Mouse (Mus musculus) hindbrain, postnatal 0 days (tissue): ENCODE measurements around the gene Vav2. TPM values are rescaled to one million over a fixed set of nuclear protein-coding genes. Genes with fewer than 3 reads are reported as not detected.

Source experiments
- ATAC-seq: fragments of 200-750 bp; cut with Nextera tagmentation; 2 replicates; pipeline ENCODE4 v1.8.0; 2017; ENCODE audit warnings: mild to moderate bottlenecking, moderate TSS enrichment, moderate library complexity
- DNase-seq: peaks from one replicate; pipeline ENCODE4 v3.0.0-alpha.2; 2015; ENCODE audit warnings: low spot score
- H3K27ac ChIP-seq: fragments of 300-500 bp; sonication (generic); 2 replicates; pipeline ENCODE4 v1.5.1; 2014; ENCODE audit warnings: mild to moderate bottlenecking
- H3K27me3 ChIP-seq: fragments of 300-500 bp; sonication (generic); 2 replicates; pipeline ENCODE4 v1.6.1; 2014; ENCODE audit warnings: low read length, mixed read lengths; ENCODE audit not compliant: insufficient read depth
- H3K36me3 ChIP-seq: fragments of 300-500 bp; sonication (generic); 2 replicates; pipeline ENCODE4 v1.6.1; 2014; ENCODE audit warnings: low read length, mixed read lengths; ENCODE audit not compliant: insufficient read depth
- H3K4me1 ChIP-seq: fragments of 300-500 bp; sonication (generic); 2 replicates; pipeline ENCODE4 v1.6.1; 2014; ENCODE audit warnings: antibody characterized with exemption, low read length, mixed read lengths; ENCODE audit not compliant: insufficient read depth
- H3K4me2 ChIP-seq: fragments of 300-500 bp; sonication (generic); 2 replicates; pipeline ENCODE4 v1.6.1; 2014; ENCODE audit warnings: low read depth, mild to moderate bottlenecking, low read length, moderate library complexity, mixed read lengths
- H3K4me3 ChIP-seq: fragments of 300-500 bp; sonication (generic); 2 replicates; pipeline ENCODE4 v1.5.1; 2014; ENCODE audit warnings: low read length
- H3K9ac ChIP-seq: fragments of 300-500 bp; sonication (generic); replicated peaks from 2 replicates; pipeline ENCODE4 v1.6.1; 2014; ENCODE audit warnings: mild to moderate bottlenecking, low read length, moderate library complexity, mixed read lengths
- H3K9me3 ChIP-seq: fragments of 300-500 bp; sonication (generic); 2 replicates; pipeline ENCODE4 v1.6.1; 2016; ENCODE audit warnings: low read length, mixed read lengths
- CTCF ChIP-seq: IDR thresholded peaks from 2 replicates; pipeline ENCODE4 v1.5.1; 2016; ENCODE audit warnings: antibody characterized with exemption, control low read depth, low read depth
- WGBS: fragments of 180-500 bp; shearing (Covaris S2); extraction: QIAGEN DNeasy Blood & Tissue Kit; methylation state at CpG from one replicate; pipeline ENCODE4 v1.1.7; 2014; 5-methylcytosine and 5-hydroxymethylcytosine counted together
- polyA plus RNA-seq: library from polyadenylated mRNA; unstranded; fragments of >200 nt; fragmentation: Nextera tagmentation; extraction: Ambion mirVana; gene quantifications from 2 replicates; pipeline ENCODE4 v1.2.1, GENCODE M21; 2015
- total RNA-seq: library from RNA; depleted of rRNA; stranded (reverse); fragments of >200 nt; gene quantifications from 2 replicates; pipeline ENCODE4 v1.2.3, GENCODE M21; 2014

The Vav2 gene
- total and polyA plus RNA-seq, 2 experiments from 2014 or later = 8.2 to 44.9 TPM

DNA sequence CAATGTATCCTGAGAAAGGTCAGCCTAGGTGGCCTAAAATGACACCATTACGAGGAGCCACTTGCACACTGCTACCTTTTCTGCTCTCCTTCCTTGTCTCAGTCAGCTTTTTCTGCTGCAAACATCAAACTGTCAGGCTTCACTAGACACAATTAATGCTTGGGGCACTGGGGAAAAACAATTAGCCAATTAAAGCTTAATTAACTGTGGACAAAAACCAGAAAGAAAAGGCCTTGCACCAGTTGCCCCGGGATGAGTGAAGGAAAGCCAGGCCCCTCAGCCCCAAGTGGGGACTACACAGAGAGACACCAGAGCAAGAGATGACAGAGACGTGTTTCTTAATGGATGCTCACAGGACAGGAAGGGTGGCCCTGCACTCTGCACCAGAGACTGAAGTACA is 51.7 kb downstream of the Vav2 start:
- peak; percentile 24; the same call in 1 of the 2 replicates for ATAC-seq
- Histone ChIP-seq H3K27me3 (no peaks in the 10 kb centered on the region), H3K4me2 (no peak overlapping the region), H3K4me1 (peaks cover 20% of the 10 kb centered on the region), H3K36me3 (no peaks in the 10 kb centered on the region), H3K4me3 (no peak overlapping the region), H3K9me3 (no peaks in the 10 kb centered on the region), H3K9ac (no peak overlapping the region), H3K27ac (no peak overlapping the region)
- DNase-seq = peak; percentile 41
- no peak for TF ChIP-seq CTCF
- WGBS = 27% methylated on average over 3 of the region's 3 CpGs

DNA sequence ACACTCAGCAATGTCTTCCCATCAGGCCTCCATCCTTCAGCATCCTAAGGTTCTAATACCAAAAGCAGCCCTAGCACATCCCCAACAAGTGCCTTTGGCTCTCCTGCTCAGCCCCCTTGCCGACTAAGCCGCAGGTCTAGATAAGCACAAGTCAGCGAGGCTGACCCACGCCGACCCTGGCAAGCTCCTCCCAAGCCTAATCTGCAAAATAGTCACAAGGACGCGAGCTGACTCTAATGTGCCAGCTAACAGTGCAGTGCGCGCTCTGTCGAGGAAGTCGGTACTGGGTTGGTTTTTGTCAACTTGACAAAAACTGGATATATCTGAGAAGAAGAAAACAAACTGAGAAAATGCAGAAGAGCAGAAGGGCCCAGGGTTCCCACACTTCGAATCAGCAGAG is 53.5 kb downstream of the Vav2 start:
- Histone ChIP-seq H3K36me3 (no peaks in the 10 kb centered on the region), H3K4me3 (no peak overlapping the region), H3K27ac (no peak overlapping the region), H3K4me2 (no peak overlapping the region), H3K27me3 (no peaks in the 10 kb centered on the region), H3K4me1 (peaks cover 20% of the 10 kb centered on the region), H3K9ac (no peak overlapping the region), H3K9me3 (no peaks in the 10 kb centered on the region)
- 56% methylated on average over 12 of the region's 12 CpGs for WGBS
- no peak for TF ChIP-seq CTCF
- DNase-seq (no peak), ATAC-seq (no peak)

- ATAC-seq = no peak
- WGBS = 74% methylated on average over 2 of the region's 2 CpGs
- no peak for TF ChIP-seq CTCF
- Histone ChIP-seq H3K9ac (no peak overlapping the region), H3K36me3 (no peaks in the 10 kb centered on the region), H3K4me3 (no peak overlapping the region), H3K27me3 (no peaks in the 10 kb centered on the region), H3K9me3 (no peaks in the 10 kb centered on the region), H3K4me2 (no peak overlapping the region), H3K4me1 (peaks cover 7% of the 10 kb centered on the region), H3K27ac (no peak overlapping the region)
- DNase-seq = no peak
Observed at GRCm38 (mm10) chr2:27371450-27371849, 55.4 kb downstream of the Vav2 start.

DNA sequence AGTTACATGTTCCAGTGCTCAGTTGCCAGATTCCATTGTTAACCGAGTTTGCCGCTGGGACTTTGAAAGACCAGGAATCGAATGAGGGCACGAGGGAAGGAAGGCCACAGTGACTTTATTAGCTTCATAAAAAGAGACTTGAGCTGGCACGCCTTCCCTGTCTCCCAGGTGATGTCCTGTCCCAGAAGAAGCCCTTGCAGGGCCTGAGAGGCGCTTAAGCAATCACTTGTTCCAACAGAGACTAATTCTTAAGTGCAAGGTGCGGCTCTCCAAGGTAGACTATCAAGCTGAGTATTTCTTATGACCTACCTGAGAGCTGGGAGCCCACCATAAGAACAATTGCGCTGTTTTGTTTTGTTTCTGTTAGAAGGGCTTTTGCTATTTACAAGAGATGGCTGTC is 57.9 kb downstream of the Vav2 start:
- no peaks in the 10 kb centered on the region for H3K9me3 ChIP-seq

DNA sequence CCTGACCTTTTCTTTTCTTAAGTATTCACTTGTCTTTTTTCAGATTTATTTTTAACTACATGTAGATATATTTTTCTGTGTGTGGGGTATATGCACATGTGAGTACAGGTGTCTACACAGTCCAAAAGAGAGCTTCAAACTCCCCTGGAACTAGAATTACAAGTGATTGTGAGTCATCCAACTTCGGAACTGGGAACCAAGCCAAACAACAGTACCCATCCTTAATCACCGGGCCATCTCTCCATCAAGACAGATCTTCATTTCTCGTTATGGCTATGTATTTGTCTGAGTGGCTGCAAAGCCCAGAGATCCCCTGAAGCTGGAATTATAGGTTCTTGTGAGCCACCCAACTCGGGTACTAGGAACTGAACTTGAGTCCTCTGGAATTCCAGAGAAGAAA is 61.5 kb downstream of the Vav2 start:
- peaks cover 13% of the 10 kb centered on the region for H3K4me1 ChIP-seq

More for the DNA sequence above, 57.9 kb downstream of the Vav2 start:
- WGBS = 61% methylated on average over 8 of the region's 8 CpGs
- Histone ChIP-seq H3K9ac (no peak overlapping the region), H3K27ac (no peak overlapping the region), H3K36me3 (no peaks in the 10 kb centered on the region), H3K4me3 (no peak overlapping the region), H3K4me2 (no peak overlapping the region), H3K27me3 (no peaks in the 10 kb centered on the region), H3K4me1 (no peaks in the 10 kb centered on the region)
- ATAC-seq (no peak), DNase-seq (no peak)
- no peak for TF ChIP-seq CTCF

DNA sequence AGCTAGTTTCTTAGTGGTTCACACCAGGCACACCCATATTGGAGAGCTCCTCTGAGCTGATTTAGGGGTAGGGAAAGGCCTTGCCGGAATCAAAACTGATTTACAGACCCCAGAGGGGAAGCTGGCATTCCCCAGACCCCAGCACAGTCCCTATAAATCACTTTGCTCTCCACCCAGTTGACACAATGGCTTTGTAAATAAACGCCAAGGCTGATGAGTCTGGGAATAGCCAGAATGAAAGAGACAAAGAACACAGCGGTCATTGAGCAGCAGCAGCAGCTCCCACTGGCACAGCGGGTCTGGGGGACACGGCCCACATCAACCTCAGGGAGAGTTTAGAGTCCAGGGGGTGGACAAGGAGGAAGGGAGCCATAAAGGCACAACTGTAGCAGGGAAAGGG is 65.0 kb downstream of the Vav2 start:
- TF ChIP-seq CTCF = no peak
- 28% methylated on average over 5 of the region's 5 CpGs for WGBS
- Histone ChIP-seq H3K9me3 (no peaks in the 10 kb centered on the region), H3K4me3 (no peak overlapping the region), H3K27ac (no peak overlapping the region), H3K4me2 (no peak overlapping the region), H3K27me3 (no peaks in the 10 kb centered on the region), H3K4me1 (peaks cover 19% of the 10 kb centered on the region), H3K36me3 (no peaks in the 10 kb centered on the region), H3K9ac (no peak overlapping the region)
- no peak for ATAC-seq
- DNase-seq = no peak

More for the DNA sequence above, 61.5 kb downstream of the Vav2 start:
- Histone ChIP-seq H3K4me3 (no peak overlapping the region), H3K9ac (no peak overlapping the region), H3K4me2 (no peak overlapping the region), H3K27me3 (no peaks in the 10 kb centered on the region), H3K27ac (no peak overlapping the region), H3K36me3 (no peaks in the 10 kb centered on the region), H3K9me3 (no peaks in the 10 kb centered on the region)
- TF ChIP-seq CTCF = no peak
- ATAC-seq = no peak
- DNase-seq = no peak
- 67% methylated on average over 4 of the region's 4 CpGs for WGBS

DNA sequence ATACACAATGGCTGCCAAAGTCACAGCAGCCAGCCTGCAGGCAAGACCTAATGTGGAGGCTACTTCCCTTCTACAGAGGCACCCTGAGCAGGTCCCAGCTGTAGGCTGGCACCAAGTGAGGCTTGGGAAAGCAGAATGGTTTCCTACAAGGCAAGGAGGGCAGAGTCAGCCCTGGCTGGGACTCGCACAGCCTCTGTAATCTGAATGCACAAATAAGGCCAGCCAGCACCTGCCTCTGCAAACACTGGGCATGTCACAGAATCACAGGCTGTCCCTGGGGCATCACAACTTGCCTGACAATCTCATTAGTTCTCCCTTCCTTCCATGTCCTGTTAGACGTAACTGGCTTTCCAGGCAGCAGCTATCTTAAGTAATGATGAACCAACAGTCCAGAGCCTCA is 68.4 kb downstream of the Vav2 start:
- peak; percentile 38 for DNase-seq
- Histone ChIP-seq H3K4me2 (no peak overlapping the region), H3K36me3 (no peaks in the 10 kb centered on the region), H3K4me3 (no peak overlapping the region), H3K9ac (no peak overlapping the region), H3K9me3 (no peaks in the 10 kb centered on the region), H3K4me1 (peaks cover 26% of the 10 kb centered on the region), H3K27ac (no peak overlapping the region), H3K27me3 (no peaks in the 10 kb centered on the region)
- no peak for TF ChIP-seq CTCF
- WGBS = 58% methylated on average over 2 of the region's 2 CpGs
- ATAC-seq = no peak
